Mouse (Mus musculus): ENCODE measurements around the gene Aup1.

DNA sequence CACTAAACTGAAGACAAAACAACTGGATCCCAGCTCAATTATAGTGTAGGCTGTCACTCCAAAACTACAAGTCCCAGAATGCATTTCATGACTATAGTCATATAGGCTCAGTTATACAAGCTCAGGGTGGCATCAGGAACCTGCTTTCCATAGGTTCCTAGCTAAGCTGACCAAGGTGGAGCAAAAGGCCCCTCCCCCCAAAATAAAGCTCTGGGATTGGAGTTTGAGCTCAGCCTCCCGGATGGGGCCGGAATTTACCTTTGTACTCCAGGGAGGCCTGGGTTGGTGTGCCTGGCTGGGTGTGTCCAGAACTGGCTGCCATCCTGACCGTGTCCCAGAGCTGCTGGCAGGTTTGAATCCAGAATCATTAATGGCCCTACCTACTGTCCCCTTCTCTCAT is 3.5 kb downstream of the Aup1 start, which contains the start of gene Dqx1:
- TF ChIP-seq CTCF (IDR thresholded peaks at IDR 0.05 in 2 of 3, conservative IDR thresholded peaks at IDR 0.05 in 1 of 3; ENCODE audit: control insufficient read depth in 1 of 3, insufficient read depth in 1 of 3, low read depth in 2 of 3, low read length in 3 of 3, poor library complexity in 1 of 3, severe bottlenecking in 1 of 3) (no peak), POLR2AphosphoS2 (IDR thresholded peaks at IDR 0.05; ENCODE audit: low read length) (no peak; the same call in 1 of the 2 replicates), ZNF384 (IDR thresholded peaks at IDR 0.05; ENCODE audit: low read depth, low read length) (no peak), POLR2A (IDR thresholded peaks at IDR 0.05; ENCODE audit: control insufficient read depth in 1 of 2, insufficient read depth in 1 of 2, low read depth in 1 of 2, low read length in 2 of 2, poor library complexity in 1 of 2) (peak in 1 of 2 experiments; percentile 25; a peak in 1 of 4 replicates), RAD21 (IDR thresholded peaks at IDR 0.05; ENCODE audit: low read depth, low read length) (no peak), UBTF (IDR thresholded peaks at IDR 0.05; ENCODE audit: borderline replicate concordance, insufficient read depth, low read depth, low read length) (no peak), E2F4 (IDR thresholded peaks at IDR 0.05; ENCODE audit: borderline replicate concordance, low read depth, low read length) (no peak), NRF1 (IDR thresholded peaks at IDR 0.05; ENCODE audit: insufficient read depth, low read depth, low read length, poor library complexity, severe bottlenecking) (no peak), ZMIZ1 (IDR thresholded peaks at IDR 0.05; ENCODE audit: low read depth, low read length) (0 out of 2 replicates have a peak, but pooled peaks have one; percentile 29), TCF12 (IDR thresholded peaks at IDR 0.05; ENCODE audit: low read depth, low read length) (no peak), POLR2AphosphoS5 (IDR thresholded peaks at IDR 0.05; ENCODE audit: borderline replicate concordance, low read depth, low read length) (no peak), NELFE (IDR thresholded peaks at IDR 0.05; ENCODE audit: low read depth, low read length) (no peak), MAZ (IDR thresholded peaks at IDR 0.05; ENCODE audit: low read depth, low read length) (no peak)
